Mouse (Mus musculus) telencephalon, adult 2 months (tissue): ENCODE data around the gene Tubg2.

Experiments
- DNase-seq: peaks from one replicate; pipeline ENCODE4 v3.0.0-alpha.2; 2011; ENCODE audit warnings: low read depth, low spot score

Gene Tubg2

DNA sequence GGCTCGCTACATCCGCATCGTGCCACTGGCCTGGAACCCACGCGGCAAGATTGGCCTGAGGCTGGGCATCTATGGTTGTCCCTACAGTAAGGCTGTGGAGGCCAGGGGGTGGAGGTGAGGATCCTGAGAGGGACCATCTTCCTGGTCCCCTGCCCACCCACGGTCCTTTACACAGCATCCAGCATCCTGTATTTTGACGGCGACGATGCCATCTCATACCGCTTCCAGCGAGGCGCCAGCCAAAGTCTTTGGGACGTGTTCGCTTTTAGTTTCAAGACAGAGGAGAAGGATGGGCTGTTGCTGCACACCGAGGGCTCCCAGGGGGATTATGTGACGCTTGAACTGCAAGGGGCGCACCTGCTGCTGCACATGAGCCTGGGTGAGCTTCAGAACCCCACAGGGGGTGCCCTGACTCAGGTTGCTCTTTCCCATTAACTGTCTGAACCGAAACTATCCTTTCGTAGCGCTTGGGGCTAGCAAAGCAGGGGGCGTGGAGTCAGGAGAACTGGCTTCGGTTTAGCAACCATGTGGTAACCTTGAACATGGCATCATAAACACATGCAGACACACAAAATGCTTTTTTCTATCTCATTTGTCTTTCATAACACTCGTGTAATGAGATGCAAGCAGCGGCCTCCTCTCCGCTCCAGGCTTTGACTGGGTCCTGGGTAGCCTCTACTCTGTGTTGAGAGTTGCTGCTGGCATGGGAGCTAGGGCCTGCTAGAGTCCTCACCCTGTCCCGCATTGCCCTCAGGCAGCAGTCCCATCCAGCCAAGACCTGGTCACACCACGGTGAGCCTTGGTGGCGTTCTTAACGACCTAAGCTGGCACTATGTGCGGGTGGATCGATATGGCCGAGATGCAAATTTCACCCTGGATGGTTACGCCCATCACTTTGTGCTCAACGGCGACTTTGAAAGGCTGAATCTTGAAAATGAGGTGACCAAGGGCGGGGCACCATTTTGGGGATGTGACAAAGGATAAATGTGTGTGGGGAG is 22.7 kb downstream of the Tubg2 start:
- no peak for DNase-seq

DNA sequence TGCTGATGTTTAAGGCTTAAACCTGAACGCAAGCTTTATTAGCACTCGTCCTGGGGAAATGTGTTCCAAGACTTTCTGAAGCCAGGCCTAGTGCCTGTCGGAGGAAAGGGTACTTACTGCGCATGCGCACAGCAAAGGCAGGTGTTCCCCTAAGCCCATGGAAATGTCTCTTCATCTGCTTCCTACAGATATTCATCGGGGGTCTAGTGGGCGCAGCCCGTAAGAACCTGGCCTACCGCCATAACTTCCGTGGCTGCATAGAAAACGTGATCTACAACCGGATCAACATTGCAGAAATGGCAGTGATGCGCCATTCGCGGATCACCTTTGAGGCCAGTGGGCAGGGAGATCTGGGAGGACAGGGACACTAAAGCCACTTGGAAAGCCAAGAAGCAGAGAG is 23.6 kb downstream of the Tubg2 start:
- DNase-seq = no peak

DNA sequence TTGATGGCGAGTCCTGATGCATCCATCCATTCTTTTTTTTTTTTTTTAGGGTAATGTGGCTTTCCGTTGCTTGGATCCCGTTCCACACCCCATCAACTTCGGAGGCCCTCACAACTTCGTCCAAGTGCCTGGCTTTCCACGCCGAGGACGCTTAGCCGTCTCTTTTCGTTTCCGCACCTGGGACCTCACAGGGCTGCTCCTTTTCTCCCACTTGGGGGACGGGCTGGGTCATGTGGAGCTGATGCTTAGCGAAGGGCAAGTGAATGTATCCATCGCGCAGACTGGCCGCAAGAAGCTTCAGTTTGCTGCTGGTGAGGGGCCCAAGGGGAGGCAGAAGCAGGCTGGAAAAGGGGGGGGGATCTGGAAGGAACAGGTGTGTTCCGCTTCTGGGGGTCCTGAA is 24.6 kb downstream of the Tubg2 start:
- no peak for DNase-seq

DNA sequence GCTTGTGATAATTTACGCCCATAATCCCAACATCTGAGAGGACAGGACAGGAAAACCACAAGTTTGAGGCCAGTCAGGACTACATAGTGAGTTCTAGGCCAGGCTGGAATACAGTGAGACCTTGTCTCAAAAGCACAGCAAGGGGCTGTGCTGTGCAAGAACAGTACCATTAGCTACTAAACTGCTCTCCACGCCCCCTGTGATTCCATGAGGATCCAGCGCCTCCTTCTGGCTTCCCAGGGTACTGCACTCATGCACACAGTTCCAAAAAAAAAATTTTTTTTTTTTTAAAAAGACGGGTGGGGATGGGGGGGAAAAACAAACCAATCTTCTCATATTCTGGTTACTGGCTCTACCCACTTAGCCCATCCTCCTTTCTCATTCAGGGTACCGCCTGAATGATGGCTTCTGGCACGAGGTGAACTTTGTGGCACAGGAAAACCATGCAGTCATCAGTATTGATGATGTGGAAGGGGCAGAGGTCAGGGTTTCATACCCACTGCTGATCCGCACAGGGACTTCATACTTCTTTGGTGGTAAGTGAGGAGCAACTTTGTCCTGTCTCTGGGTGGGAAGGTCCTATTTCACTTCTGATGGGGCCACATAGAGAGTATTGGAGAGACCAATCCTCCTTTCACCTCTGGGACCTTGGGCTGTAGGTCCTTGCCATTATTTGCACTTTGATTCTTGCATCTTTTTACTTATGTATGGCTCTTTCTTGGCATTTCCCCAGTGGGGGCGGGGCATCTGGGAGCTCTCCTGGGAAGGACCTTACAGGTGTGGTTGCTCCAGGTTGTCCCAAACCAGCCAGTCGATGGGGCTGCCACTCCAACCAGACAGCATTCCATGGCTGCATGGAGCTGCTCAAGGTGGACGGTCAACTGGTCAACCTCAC is 25.4 kb downstream of the Tubg2 start:
- no peak for DNase-seq

DNA sequence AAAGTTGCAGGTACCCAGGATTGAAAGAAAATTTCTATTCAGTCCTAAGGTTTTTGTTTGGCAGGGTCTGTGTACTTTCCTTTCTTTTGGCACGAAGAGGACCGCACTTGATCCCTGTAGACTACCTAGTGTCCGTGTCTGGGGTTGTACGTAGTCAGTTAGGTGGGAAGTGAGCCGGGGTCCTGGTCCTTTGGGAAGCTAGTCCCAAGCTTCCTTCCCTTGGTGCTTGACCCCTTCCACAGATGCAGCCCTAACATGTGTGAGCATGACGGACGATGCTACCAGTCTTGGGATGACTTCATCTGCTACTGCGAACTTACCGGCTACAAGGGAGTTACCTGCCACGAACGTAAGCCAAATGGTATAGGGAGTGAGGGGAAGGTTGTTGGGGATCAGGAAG is 26.3 kb downstream of the Tubg2 start:
- DNase-seq = no peak

DNA sequence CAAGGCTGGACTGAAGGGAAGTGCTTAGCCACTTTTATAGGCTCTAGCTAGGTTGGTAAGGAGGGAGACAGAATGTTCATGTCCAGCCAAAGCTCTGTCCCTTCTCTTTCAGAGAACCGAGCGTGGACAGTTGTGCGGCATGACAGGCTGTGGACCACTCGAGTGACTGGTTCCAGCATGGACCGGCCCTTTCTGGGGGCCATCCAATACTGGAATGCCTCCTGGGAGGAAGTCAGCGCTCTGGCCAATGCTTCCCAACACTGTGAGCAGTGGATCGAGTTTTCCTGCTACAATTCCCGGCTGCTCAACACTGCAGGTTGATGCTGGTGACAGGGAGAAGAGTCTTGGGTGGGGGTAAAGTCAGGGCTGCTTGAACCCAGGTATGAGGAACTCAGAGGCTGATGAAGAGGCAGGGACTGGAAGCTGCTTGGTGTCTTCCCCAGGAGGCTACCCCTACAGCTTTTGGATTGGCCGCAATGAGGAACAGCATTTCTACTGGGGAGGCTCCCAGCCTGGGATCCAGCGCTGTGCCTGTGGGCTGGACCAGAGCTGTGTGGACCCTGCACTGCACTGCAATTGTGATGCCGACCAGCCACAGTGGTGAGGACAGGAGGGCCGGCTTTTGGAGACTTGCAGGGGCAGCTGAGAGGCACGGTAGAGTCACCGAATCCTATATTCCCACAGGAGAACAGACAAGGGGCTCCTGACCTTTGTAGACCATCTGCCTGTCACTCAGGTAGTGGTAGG is 27.2 kb downstream of the Tubg2 start:
- DNase-seq = no peak

DNA sequence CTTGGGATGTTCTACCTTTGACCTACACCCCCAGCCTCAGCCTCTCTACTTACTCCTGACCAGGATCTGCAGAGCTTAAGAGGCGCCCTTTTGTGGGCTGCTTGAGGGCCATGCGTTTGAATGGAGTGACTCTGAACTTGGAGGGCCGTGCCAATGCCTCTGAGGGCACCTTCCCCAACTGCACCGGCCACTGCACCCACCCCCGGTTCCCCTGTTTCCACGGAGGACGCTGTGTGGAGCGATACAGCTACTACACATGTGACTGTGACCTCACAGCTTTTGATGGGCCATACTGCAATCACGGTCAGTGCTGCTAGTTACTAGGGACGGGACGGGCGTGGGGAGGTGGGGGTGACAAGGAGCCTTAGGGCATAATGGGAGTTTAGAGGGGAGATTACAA is 29.3 kb downstream of the Tubg2 start:
- no peak for DNase-seq

DNA sequence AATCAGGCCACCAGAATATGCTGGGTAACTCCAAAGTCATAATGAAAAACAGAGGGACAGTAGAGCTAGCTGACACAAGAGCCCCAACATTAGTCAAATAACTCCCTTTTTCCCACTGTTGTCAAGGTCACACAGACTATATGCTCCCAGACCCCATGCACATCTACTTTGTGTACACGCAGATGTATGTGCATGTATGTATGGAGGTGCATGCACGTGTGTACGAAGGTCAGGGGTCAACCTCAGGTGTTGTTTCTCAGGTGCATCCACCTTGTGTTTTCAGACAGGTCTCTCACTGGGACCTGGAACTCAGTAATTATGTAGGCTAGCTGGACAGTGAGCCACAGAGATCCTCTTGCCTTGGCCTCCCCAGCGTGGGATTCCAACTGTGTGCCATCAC is 29.7 kb downstream of the Tubg2 start:
- no peak for DNase-seq

DNA sequence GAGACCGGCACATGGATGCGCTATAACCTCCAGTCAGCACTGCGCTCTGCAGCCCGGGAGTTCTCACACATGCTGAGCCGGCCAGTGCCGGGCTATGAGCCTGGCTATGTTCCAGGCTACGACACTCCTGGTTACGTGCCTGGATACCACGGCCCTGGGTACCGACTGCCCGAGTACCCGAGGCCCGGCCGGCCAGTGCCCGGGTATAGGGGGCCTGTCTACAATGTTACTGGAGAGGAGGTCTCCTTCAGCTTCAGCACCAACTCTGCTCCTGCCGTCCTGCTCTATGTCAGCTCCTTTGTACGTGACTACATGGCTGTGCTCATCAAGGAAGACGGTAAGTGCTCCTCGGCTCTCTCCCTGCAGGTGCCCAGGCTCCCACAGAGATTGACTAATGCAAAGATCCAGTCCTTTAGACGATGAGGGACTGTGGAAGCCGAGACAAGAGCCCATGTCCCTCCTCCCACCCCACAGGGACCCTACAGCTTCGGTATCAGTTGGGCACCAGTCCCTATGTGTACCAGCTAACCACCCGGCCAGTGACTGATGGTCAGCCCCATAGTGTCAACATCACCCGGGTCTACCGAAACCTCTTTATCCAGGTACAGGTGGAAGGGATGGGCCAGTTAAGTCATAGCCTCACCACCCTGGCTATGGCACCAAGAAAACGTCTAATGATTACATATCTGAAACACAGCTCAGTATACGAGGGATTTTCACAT is 31.0 kb downstream of the Tubg2 start:
- DNase-seq = no peak

DNA sequence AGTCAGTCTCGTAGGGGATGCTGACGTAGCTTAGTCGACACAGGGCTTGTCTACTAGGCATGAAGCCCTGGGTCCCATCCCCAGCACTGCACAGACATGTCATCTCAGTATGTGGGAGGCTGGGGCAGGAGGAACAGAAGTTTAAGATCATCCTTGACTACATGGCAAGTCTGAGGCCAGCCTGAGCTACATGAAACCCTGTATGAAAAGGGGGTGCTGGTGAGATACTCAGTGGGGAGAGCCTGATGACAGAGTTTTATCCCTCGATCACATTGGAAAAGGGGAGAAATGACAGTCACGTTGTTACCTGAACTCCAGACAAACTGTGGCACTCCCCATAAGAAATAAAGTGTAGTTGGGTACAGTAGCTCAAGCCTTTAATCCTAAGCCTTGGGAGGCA is 31.8 kb downstream of the Tubg2 start:
- no peak for DNase-seq

DNA sequence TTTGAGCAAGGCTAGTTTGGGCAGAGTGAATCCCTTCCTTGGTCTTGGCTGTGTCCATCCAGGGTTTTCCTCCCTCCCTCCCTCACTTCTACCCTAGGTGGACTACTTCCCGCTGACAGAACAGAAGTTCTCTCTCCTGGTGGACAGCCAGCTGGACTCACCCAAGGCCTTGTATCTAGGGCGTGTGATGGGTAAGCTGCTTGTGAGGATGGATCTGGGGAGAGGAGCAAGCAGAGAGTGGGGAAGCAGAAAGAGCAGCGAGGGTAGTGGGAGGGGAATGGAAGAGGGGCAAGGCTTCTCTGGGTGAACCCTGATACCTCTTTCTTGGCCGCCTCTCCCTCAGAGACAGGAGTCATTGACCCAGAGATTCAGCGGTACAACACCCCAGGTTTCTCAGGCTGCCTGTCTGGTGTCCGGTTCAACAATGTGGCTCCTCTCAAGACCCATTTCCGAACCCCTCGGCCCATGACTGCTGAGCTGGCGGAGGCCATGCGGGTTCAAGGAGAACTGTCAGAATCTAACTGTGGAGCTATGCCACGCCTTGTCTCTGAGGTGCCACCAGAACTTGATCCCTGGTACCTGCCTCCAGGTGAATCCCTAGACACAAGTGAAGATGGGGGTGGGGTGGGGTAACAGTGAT is 32.6 kb downstream of the Tubg2 start:
- no peak for DNase-seq

DNA sequence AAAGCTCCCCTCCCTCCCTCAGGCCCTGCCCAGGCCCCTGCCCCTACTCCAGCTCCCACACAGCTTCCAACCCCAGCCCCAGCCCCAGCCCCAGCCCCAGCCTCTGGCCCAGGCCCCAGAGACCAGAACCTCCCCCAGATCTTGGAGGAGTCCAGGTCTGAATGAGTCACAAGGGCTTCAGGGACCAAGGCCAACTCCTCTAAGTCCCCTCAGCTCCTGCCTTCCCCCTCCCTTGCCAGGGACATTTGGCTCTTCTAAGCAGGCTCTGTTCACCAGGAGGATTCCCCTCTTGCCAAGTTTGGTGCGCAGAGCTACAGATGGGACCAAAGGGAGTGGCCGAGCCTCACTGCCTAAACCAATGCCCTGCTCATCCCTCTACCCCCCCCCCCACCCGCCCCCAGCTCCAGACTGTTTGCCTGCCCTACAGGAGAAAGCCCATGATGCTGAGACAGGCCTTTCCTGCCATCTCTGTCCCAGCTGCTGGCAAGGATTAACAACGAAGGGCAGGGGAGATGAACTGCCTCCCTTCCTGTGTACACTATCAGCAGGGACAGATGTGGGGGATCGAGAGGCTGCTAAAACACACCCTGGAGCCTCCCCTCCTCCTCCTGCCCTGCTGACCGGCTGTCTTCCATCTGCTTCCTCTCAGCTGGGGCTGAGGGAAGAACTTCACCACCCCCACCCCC is 33.9 kb downstream of the Tubg2 start:
- DNase-seq = peak; percentile 67

DNA sequence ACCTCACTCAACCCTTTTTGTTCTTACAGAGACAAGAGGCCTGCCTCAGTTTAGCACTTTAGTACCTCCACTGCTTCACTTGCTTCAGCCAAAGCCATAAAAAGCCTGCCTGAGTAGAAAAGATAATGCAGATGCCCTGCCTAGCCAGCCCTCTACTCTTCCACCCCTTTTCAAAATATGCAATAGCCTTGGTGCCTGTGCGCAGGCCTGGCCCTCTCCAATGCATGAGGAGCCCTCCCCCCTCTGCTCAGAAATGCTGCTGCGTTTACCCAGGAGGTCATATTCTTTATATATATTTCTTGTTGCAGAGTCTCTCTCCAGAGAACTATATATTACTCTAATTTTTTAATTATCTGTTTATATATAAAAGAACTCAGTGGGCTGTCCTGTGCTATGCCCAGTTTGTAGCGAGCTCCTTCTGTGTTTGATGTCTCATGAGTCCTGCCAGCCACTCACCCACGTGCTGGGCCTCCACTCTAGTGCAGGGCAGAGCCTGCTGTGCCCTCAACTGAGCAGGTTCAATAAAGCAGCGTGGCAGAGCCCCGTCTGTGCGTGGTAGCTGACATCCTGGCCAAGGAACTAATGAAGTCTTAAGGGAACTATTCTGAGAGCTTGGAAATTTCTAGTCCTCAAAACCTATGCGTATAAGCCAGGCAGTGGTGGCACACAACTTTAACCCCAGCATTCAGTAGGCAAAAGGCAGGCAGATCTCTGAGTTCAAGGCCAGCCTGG is 34.6 kb downstream of the Tubg2 start:
- no peak for DNase-seq

DNA sequence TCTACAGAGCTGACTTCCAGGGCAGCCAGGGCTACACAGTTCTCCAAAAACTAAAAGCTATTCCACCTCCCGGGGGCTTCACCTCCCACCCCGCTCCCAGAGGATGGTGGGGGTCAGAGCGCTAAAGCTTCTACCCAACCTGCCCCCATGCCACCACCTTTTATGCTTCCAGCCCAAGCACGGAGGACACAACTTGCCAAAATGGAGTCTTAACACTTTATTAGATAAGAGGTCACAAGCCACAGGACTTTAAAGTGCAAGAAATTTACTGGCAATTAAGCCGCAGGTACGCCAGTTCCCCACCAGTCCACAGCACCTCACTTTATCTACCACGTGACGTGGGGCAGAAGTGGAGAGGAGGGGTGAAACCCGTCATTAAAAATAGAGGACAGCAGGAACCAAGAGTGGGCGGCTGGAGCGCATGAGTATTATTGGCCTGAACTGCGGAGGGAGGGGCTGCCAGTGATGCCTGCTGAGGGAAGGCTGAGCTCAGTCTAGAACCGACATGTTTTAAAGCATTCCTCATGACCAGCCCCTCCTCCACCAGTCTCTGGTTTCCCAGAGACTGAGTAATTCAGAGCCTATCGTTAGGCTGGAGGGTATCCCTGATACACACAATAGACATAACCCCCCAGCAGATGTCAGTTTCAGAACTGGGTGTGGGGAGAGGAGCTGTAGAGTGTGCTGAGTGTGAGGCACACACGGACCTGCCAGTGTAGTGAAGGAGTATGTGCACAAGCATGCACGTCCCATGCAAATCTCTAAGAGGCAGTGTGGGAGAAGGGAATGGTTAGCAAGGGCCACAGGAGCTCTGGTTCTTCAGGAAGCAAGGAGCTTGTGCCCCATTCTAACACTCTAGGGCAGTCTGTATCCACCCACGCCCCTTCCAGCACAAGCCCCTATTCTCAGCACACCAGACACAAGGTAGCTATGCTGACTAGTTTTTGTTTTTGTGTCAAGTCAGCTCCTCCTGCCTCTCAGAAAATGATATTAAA is 35.5 kb downstream of the Tubg2 start:
- no peak for DNase-seq

DNA sequence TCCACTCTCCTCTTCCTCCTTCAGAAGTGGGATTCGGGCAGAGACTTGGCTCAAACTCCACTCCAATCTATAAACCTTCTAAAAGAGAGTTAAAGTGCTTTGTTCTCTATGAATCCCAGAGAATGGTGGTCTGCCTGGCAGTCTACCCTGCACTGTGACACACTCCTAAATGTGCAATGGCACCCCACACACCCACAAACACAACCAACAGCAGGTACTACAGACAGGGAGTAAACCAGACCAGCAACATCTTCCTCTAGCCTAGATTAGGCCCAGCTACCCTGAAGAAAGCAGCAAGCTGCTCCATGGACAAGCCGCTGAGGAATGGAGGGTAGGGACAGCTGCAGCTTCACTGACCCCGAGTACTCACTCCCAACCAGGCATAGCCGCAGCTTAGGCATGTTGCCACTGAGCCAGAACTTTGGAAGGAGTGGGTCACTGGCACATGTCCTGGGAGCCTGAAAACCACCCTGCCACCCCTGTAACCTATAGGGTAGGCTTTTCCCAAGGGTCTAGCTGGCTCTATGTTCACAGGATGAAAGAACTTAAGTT is 36.3 kb downstream of the Tubg2 start:
- no peak for DNase-seq

DNA sequence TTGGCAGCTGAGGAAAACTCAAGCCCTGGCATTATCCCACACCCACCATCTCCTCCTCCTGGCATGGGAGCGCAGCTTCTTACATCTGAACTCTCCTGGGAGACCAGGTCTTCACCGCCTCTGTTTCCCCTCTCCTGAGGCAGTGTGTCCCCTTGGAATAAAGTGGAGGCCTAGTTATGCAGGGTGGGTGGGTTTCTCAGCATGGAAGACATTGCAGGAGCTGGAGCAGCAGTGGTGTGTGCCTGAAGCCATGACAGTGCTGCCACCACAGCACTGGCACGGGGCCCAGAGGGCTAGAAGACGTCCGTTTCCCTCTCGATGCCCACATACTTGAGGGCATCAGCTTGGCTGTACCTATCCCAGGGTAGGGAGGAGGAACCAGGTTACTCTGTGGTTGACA is 36.9 kb downstream of the Tubg2 start:
- no peak for DNase-seq

DNA sequence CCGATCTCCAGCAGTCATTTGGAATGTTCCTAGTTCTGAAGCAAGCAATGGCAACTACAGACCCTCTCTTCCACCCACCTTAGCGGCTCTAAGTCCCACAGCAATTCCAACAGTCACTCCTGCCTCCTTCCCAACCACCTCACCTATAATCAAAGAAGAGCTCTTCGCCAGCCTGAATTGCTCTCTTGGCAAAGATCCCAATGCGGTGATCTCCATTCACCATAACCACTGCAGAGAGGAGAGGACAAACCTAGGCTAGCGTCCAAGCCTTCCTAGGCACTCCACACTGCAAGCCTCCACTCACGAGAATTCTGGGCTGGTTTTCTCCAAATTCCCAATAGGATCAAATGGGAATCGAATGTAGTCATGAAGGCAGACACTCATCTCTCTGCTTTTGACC is 37.4 kb downstream of the Tubg2 start:
- no peak for DNase-seq

DNA sequence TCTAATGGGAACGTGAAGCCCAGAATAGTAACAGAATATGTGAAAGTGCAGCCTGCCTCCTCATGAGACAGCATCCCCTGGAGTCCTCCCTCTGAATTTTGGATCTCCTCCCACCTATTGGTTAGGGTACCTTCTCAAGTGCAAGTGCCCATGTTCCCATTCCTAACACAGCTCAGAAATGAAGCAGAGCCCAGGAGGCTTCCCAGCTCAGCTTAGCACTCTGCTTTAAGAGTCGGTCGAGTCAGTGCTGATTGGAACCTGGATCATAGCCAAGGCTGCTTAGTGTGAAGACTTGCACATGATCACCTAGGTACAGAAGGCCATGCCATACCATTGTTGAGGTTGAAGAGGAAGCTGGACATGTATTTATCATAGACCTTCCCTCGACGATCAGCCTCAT is 38.4 kb downstream of the Tubg2 start:
- DNase-seq = no peak
